Comparison of ENCODE assay signal across 8 mouse cellular contexts in genomic region chr1:72825921-72826320, GRCm38 (mm10). TPM values are rescaled to one million over a fixed set of nuclear protein-coding genes. Genes with fewer than 3 reads are reported as not detected.
DNase-seq lines count a peak whose midpoint lies in the region; ATAC-seq lines count a peak whose summit lies in the region.

No protein-coding gene starts in this region.

- peak overlapping the region; percentile 64 for H3K4me3 ChIP-seq in kidney, embryonic 14.5 days (ENCODE audit: low read length)
- peak overlapping the region; percentile 74 for H3K4me3 ChIP-seq in embryonic facial prominence, embryonic 14.5 days (ENCODE audit: low read depth, low read length)
- H3K4me3 ChIP-seq in intestine, embryonic 16.5 days (ENCODE audit: low read length), result peak overlapping the region; percentile 66
- peak overlapping the region; percentile 68 for H3K4me3 ChIP-seq in neural tube, embryonic 13.5 days

- H3K27me3 ChIP-seq in kidney, embryonic 14.5 days (ENCODE audit: control insufficient read depth, insufficient read depth, low read length), result no peaks in the 10 kb centered on the region; the same call in 1 of the 2 replicates
- H3K27me3 ChIP-seq in embryonic facial prominence, embryonic 14.5 days (replicated peaks; ENCODE audit: control insufficient read depth, insufficient read depth, low read length), result no peaks in the 10 kb centered on the region
- peaks cover 5% of the 10 kb centered on the region; the same call in 1 of the 2 replicates for H3K27me3 ChIP-seq in intestine, embryonic 16.5 days (replicated peaks; ENCODE audit: control insufficient read depth, insufficient read depth, low read length)
- peaks cover 3% of the 10 kb centered on the region; the same call in 1 of the 2 replicates for H3K27me3 ChIP-seq in neural tube, embryonic 13.5 days

- ATAC-seq in kidney, embryonic 14.5 days (ENCODE audit: low FRiP score, low TSS enrichment), result no peak
- no peak for ATAC-seq in embryonic facial prominence, embryonic 14.5 days (ENCODE audit: low read depth)
- no peak for ATAC-seq in intestine, embryonic 16.5 days
- ATAC-seq in neural tube, embryonic 13.5 days (ENCODE audit: low read depth), result no peak

- H3K9ac ChIP-seq in kidney, embryonic 14.5 days (ENCODE audit: low read depth, low read length), result peak overlapping the region; percentile 70; the same call in 1 of the 2 replicates
- peak overlapping the region; percentile 78 for H3K9ac ChIP-seq in embryonic facial prominence, embryonic 14.5 days (ENCODE audit: low read depth, low read length)
- H3K9ac ChIP-seq in intestine, embryonic 16.5 days (ENCODE audit: low read depth, low read length), result 0 out of 2 replicates have a peak overlapping the region, but pooled peaks have one; percentile 37
- peak overlapping the region; percentile 86 for H3K9ac ChIP-seq in neural tube, embryonic 13.5 days

- DNase-seq in kidney, adult 9 months, result no peak
- DNase-seq in embryonic facial prominence, embryonic 14.5 days (ENCODE audit: low spot score), result no peak
- DNase-seq in urinary bladder, postnatal 36 days (ENCODE audit: low spot score in 2 of 2), result no peak
- no peak for DNase-seq in frontal cortex, postnatal 14 days (ENCODE audit: low spot score in 2 of 2)
- no peak for DNase-seq in kidney, adult 18-20 months

- H3K4me2 ChIP-seq in kidney, embryonic 14.5 days (replicated peaks; ENCODE audit: low read depth, low read length), result peak overlapping the region; percentile 100
- H3K4me2 ChIP-seq in embryonic facial prominence, embryonic 14.5 days (ENCODE audit: low read depth, low read length), result peak overlapping the region; percentile 99
- peak overlapping the region; percentile 40 for H3K4me2 ChIP-seq in intestine, embryonic 16.5 days (ENCODE audit: low read depth, low read length)
- peak overlapping the region; percentile 94 for H3K4me2 ChIP-seq in neural tube, embryonic 13.5 days

- H3K9me3 ChIP-seq in kidney, embryonic 14.5 days (ENCODE audit: control insufficient read depth, low read length), result no peaks in the 10 kb centered on the region
- no peaks in the 10 kb centered on the region for H3K9me3 ChIP-seq in embryonic facial prominence, embryonic 14.5 days (ENCODE audit: control insufficient read depth, low read length)
- H3K9me3 ChIP-seq in intestine, embryonic 16.5 days (ENCODE audit: control insufficient read depth, low read length), result no peaks in the 10 kb centered on the region
- H3K9me3 ChIP-seq in neural tube, embryonic 13.5 days, result no peaks in the 10 kb centered on the region

- 24% methylated on average over 4 of the region's 4 CpGs for WGBS in kidney, embryonic 14.5 days
- 10% methylated on average over 4 of the region's 4 CpGs for WGBS in embryonic facial prominence, embryonic 14.5 days
- WGBS in intestine, embryonic 16.5 days, result 32% methylated on average over 4 of the region's 4 CpGs
- 5% methylated on average over 4 of the region's 4 CpGs for WGBS in neural tube, embryonic 13.5 days

- no peaks in the 10 kb centered on the region for H3K36me3 ChIP-seq in kidney, embryonic 14.5 days (ENCODE audit: control insufficient read depth, insufficient read depth, low read length)
- H3K36me3 ChIP-seq in embryonic facial prominence, embryonic 14.5 days (ENCODE audit: control insufficient read depth, insufficient read depth, low read length), result peaks cover 5% of the 10 kb centered on the region
- H3K36me3 ChIP-seq in intestine, embryonic 16.5 days (ENCODE audit: control insufficient read depth, insufficient read depth, low read length), result no peaks in the 10 kb centered on the region
- 0 out of 2 replicates have a peak, but pooled peaks cover 6% of the 10 kb centered on the region for H3K36me3 ChIP-seq in neural tube, embryonic 13.5 days

- H3K27ac ChIP-seq in kidney, embryonic 14.5 days (ENCODE audit: low read depth, low read length), result 0 out of 2 replicates have a peak overlapping the region, but pooled peaks have one; percentile 3
- H3K27ac ChIP-seq in embryonic facial prominence, embryonic 14.5 days (replicated peaks; ENCODE audit: low read depth, low read length), result peak overlapping the region; percentile 79
- H3K27ac ChIP-seq in intestine, embryonic 16.5 days (ENCODE audit: low read length), result no peak overlapping the region
- peak overlapping the region; percentile 92 for H3K27ac ChIP-seq in neural tube, embryonic 13.5 days (replicated peaks)

- H3K4me1 ChIP-seq in kidney, embryonic 14.5 days (ENCODE audit: control insufficient read depth, insufficient read depth, low read length), result peaks cover 36% of the 10 kb centered on the region
- peaks cover 21% of the 10 kb centered on the region for H3K4me1 ChIP-seq in embryonic facial prominence, embryonic 14.5 days (ENCODE audit: control insufficient read depth, insufficient read depth, low read length)
- peaks cover 31% of the 10 kb centered on the region for H3K4me1 ChIP-seq in intestine, embryonic 16.5 days (ENCODE audit: control insufficient read depth, insufficient read depth, low read length)
- peaks cover 45% of the 10 kb centered on the region for H3K4me1 ChIP-seq in neural tube, embryonic 13.5 days (replicated peaks)

RNA-seq across cellular contexts. Expression of gene Igfbp2, which starts 1.6 kb away (rescaled TPM):
- polyA plus RNA-seq in kidney, embryonic 14.5 days (2014; fragmentation: Nextera tagmentation; extraction: Ambion mirVana), result 148 and 171 TPM in 2 replicates
- polyA plus RNA-seq in embryonic facial prominence, embryonic 14.5 days (2014; fragmentation: Nextera tagmentation; extraction: Ambion mirVana), result 446 and 451 TPM in 2 replicates
- polyA plus RNA-seq in intestine, embryonic 16.5 days (2015; fragmentation: Nextera tagmentation; extraction: Ambion mirVana), result 127 and 139 TPM in 2 replicates
- polyA plus RNA-seq in neural tube, embryonic 13.5 days (2015; fragmentation: Nextera tagmentation; extraction: Ambion mirVana), result 337 and 391 TPM in 2 replicates

RNA-seq across cellular contexts. Expression of gene Igfbp5, which starts 48.8 kb away (rescaled TPM):
- polyA plus RNA-seq in kidney, embryonic 14.5 days (2014; fragmentation: Nextera tagmentation; extraction: Ambion mirVana), result 56.4 and 61.4 TPM in 2 replicates
- polyA plus RNA-seq in embryonic facial prominence, embryonic 14.5 days (2014; fragmentation: Nextera tagmentation; extraction: Ambion mirVana), result 131 and 138 TPM in 2 replicates
- polyA plus RNA-seq in intestine, embryonic 16.5 days (2015; fragmentation: Nextera tagmentation; extraction: Ambion mirVana), result 25.7 and 27.8 TPM in 2 replicates
- 158 and 172 TPM in 2 replicates for polyA plus RNA-seq in neural tube, embryonic 13.5 days (2015; fragmentation: Nextera tagmentation; extraction: Ambion mirVana)

Comparison
In these comparisons a context has a peak if more than half of its experiments do, and no peak if none do; other contexts are left out.
1. H3K4me2 ChIP-seq: peak in every context shown above with its lines; median percentile 100 in kidney, embryonic 14.5 days; 99 in embryonic facial prominence, embryonic 14.5 days; 94 in neural tube, embryonic 13.5 days; 40 in intestine, embryonic 16.5 days.